Mouse (Mus musculus) lung, postnatal 25 days (tissue): ENCODE measurements at regions not wholly inside any gene's neighbourhood (a gene's known extent, or its start where the extent isn't known, plus 50 kb on each side); places are given as distances from the start of the nearest gene placed in this dataset.

Experiments
- DNase-seq: peaks from one replicate; pipeline ENCODE4 v3.0.0; 2022; ENCODE audit warnings: low spot score

- no peak for DNase-seq
Measured at GRCm38 (mm10) chr3:34377329-34377728, 272.9 kb upstream of the Sox2 start.

- no peak for DNase-seq
Measured at GRCm38 (mm10) chr3:34371418-34371817, 278.8 kb upstream of the Sox2 start.

- no peak for DNase-seq
Measured at GRCm38 (mm10) chr3:34338100-34338499, 257.0 kb upstream of the Dnajc19 start.

- DNase-seq: no peak
Measured at GRCm38 (mm10) chr3:34333555-34333954, 252.4 kb upstream of the Dnajc19 start.

GRCm38 (mm10) chr3:34331889-34332276 is 250.8 kb upstream of the Dnajc19 start:
- no peak for DNase-seq

GRCm38 (mm10) chr3:34330970-34331888 is 250.1 kb upstream of the Dnajc19 start:
- no peak for DNase-seq

- no peak for DNase-seq
Measured at GRCm38 (mm10) chr3:34328865-34329264, 247.7 kb upstream of the Dnajc19 start.

GRCm38 (mm10) chr3:34325669-34326068 is 244.5 kb upstream of the Dnajc19 start:
- DNase-seq: no peak

- no peak for DNase-seq
Measured at GRCm38 (mm10) chr3:34322527-34323210, 241.5 kb upstream of the Dnajc19 start.

- no peak for DNase-seq
Measured at GRCm38 (mm10) chr3:34314798-34315197, 233.7 kb upstream of the Dnajc19 start.

- no peak for DNase-seq
Measured at GRCm38 (mm10) chr3:34314393-34314792, 233.3 kb upstream of the Dnajc19 start.

- no peak for DNase-seq
Measured at GRCm38 (mm10) chr3:34311944-34312343, 230.8 kb upstream of the Dnajc19 start.

GRCm38 (mm10) chr3:34299637-34300036 is 218.5 kb upstream of the Dnajc19 start:
- DNase-seq: no peak

GRCm38 (mm10) chr3:34287836-34288235 is 206.7 kb upstream of the Dnajc19 start:
- DNase-seq: no peak

- no peak for DNase-seq
Measured at GRCm38 (mm10) chr3:34270154-34270553, 189.0 kb upstream of the Dnajc19 start.

GRCm38 (mm10) chr3:34266462-34266861 is 185.3 kb upstream of the Dnajc19 start:
- no peak for DNase-seq

GRCm38 (mm10) chr3:34264811-34265210 is 183.7 kb upstream of the Dnajc19 start:
- no peak for DNase-seq

- DNase-seq: no peak
Measured at GRCm38 (mm10) chr3:34252730-34253337, 171.7 kb upstream of the Dnajc19 start.

- no peak for DNase-seq
Measured at GRCm38 (mm10) chr3:34242126-34242525, 161.0 kb upstream of the Dnajc19 start.

- no peak for DNase-seq
Measured at GRCm38 (mm10) chr3:34239978-34240377, 158.9 kb upstream of the Dnajc19 start.

- DNase-seq: no peak
Measured at GRCm38 (mm10) chr3:34234391-34234790, 153.3 kb upstream of the Dnajc19 start.

- no peak for DNase-seq
Measured at GRCm38 (mm10) chr3:34232329-34233250, 151.5 kb upstream of the Dnajc19 start.
